Mouse (Mus musculus) cortical plate, adult 2 months (tissue): Measurements from ENCODE around the gene Syne1.

ENCODE experiments used
- CTCF ChIP-seq: fragments of 200-500 bp; IDR thresholded peaks from 2 replicates; pipeline ENCODE4 v1.5.1; 2011; ENCODE audit warnings: mild to moderate bottlenecking, control low read depth, low read length; ENCODE audit not compliant: insufficient read depth; ENCODE audit errors: extremely low read depth
- POLR2A ChIP-seq: fragments of 200-500 bp; IDR thresholded peaks from 2 replicates; pipeline ENCODE4 v1.6.1; 2011; ENCODE audit warnings: mild to moderate bottlenecking, low read length, control low read depth; ENCODE audit not compliant: insufficient read depth; ENCODE audit errors: extremely low read depth

DNA sequence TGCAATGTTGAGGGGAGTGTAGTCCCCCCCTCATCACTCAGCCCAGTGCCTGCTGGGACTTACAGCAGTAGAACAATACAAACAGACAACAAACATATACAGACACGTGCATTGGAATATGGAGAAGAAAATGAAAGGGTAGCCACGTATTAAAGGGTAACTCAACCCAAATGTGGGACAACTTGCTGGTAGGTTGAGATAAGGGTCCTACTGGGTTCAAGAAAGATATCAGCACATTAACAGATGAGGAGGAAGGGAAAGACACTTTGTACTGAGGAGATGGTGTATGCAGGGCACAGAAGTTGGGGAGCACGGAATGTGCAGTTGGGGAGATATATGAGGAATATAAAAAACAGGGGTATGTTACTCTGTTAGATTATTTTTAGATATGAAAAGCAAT lies 345.3 kb downstream of the Syne1 start:
- no peak for TF ChIP-seq POLR2A
- TF ChIP-seq CTCF = no peak
